Mouse (Mus musculus) right cerebral cortex, adult 2 months (tissue): ENCODE data around the gene Serpinb1a.
A peak's percentile ranks its signal among the peaks of the same experiment; 100 is the strongest.

Experiments used
- DNase-seq, 2 experiments: peaks; one replicate each; pipeline ENCODE4 v3.0.0; 2021 to 2022; ENCODE audit warnings: low spot score in 2 of 2

The Serpinb1a gene

DNA sequence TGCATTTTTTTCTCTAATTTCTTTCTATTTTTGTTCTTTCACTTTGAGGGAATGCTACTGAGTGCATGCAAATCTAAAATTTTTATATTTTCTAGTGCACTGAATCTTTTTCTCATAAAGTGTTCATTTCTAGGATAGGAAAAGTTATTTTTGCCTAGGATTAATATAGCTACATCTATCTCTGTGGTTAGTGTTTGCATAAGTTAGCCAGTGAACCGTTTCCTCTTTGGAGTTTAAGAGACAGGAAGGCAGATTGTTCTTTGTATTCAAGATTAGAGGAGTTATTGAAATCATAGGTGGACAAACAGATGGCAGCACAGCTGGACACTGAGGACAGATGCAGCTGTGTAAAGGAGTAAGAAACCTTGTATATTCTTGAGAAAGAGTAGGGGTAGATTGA, 11.7 kb downstream of the Serpinb1a start:
- DNase-seq, result no peak

GRCm38 (mm10) chr13:32834513-32834912, 16.5 kb downstream of the Serpinb1a start:
- DNase-seq, result no peak

DNA sequence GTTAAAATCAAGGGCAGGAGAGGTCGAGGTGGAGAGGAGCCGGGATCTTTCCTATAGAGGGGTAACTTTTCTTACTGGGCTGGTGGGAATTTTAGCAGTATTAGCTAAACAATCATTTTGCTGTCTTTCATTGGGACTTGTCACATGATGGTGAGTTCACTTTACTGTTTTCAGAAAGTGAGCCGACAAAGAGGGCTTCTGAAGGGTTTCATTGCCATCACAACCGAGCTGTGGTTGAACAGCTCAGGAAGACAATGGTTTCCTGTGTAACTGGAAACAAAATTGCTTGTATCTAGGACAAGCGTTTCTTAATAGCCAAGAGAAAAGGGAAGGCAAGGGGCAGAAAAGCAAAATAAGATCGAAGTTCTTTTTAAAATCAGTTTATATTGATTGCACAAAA, 17.7 kb downstream of the Serpinb1a start:
- no peak for DNase-seq

DNA sequence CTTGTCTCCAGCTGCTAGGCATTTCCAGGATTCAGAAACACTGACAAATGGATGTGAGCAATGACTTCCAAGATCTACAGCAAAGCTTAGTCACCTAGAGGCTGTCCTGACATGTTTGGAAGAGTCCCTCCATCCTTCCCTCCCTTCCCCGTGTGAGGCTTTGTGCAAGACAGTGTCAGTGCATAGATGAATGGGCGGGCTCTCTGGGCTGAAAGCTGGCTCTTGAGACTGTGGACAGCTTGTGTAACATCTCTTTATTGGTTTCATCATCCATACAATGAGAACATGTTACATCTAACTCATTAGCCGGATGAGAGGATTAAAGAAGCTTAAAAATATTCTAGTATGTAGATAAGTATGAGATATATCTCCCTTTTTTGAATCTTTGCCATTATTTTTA, 18.2 kb downstream of the Serpinb1a start:
- no peak for DNase-seq

GRCm38 (mm10) chr13:32831505-32832273, 19.3 kb downstream of the Serpinb1a start:
- no peak for DNase-seq

DNA sequence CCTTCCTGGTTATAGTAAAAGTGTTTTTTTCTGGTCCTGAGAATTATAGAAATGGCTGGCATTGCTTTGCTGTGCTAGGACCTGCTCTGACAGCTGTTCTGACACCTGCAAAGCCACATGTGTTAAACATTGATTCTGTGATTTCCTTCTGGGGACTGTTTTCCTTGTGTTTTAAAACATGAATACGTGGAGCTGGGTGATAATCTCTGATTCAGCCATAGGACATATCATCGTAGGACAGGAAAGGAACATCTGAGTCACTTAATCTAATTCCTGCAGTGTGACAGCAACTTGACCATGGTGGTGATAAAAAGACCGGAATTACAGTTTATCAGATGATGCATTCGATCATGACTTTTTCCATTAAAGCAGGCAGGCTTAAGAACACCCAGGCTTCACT, 22.1 kb downstream of the Serpinb1a start:
- no peak for DNase-seq

GRCm38 (mm10) chr13:32827951-32828350, 23.0 kb downstream of the Serpinb1a start:
- DNase-seq, result peak; percentile 58 to 60

GRCm38 (mm10) chr13:32827111-32827822, 23.7 kb downstream of the Serpinb1a start:
- no peak for DNase-seq

DNA sequence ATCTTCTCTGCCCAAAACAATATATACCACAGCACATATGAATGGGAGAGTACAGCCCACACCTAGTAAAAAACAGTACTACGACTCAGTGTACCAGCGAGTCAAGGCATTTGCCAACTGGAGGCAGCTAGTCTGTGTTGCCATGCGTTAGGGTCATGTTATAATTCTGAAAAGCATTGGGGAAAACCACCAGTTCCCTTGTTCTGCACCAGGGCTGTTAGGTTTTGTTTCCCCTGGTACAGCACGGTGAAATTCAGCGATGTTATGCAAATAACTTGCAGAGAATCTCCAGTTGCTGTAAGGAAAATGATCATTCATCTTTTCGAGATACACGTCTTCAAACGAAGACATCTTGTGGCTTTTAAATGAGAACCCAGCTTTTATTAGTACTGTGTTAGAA, 25.4 kb downstream of the Serpinb1a start:
- no peak for DNase-seq

DNA sequence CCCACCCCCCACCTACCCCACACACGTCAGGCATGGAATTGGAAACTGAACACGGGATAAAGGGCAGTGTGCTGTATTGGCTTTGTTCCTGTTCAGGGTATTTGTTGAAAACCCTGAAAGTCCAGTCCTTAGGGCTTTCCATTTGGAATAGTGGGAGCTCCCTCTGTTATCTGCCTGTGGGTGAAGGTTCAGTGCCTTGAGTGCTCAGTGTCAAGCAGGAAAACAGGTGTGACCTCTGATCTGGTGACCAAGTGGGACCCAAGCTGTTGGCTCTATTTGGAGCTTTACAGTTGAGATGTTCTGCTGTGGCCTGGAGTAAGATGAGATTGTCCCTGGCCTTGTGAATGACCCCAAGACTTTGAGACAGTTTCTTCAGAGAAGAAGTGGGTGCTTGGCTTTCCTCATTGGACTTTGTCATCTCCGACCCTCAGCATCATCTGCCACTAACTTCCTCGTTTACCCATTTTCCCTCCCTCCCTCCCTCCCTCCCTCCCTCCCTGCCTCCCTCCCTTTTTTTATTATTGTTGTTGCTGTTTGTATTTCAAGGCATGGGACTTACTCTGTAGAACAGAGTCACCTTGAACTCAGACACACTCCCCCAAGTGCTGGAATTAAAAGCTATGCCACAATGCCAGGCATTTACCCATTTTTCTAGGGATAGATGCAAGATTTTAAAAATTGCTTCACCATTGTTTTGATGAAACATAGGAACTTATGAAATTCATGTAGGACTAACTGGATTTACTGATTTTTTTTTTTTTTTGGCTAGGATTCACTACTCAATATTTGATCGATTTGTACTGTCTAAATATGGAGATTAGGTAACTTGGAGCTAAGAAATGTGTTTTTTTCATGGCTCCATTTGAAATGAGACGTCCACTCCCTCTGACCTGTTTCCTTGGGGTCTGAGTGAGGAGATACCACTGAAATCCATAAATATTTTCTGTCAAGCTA, 26.3 kb downstream of the Serpinb1a start:
- DNase-seq, result no peak

GRCm38 (mm10) chr13:32823126-32823525, 27.9 kb downstream of the Serpinb1a start:
- no peak for DNase-seq

DNA sequence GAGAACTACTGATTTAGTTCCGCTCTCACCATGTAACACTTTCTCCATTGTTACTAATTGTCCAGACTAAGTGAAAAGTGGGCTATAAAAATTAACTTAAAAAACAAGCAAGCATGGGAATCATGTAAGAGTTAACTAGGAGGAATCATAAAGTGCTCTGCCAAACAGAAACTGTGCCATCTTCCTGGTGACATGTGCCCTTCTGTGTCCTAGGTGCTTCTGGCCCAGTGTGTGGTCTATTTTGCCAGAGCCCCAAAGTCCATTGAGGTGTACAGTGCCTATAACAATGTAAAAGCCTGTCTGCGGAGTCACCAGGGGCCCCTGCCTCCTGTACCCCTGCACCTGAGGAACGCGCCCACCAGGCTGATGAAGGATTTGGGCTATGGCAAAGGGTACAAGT, 29.3 kb downstream of the Serpinb1a start:
- DNase-seq, result no peak

- DNase-seq, result no peak
Observed at GRCm38 (mm10) chr13:32819926-32820325, 31.1 kb downstream of the Serpinb1a start.

- DNase-seq, result no peak
Observed at GRCm38 (mm10) chr13:32819241-32819640, 31.7 kb downstream of the Serpinb1a start.

DNA sequence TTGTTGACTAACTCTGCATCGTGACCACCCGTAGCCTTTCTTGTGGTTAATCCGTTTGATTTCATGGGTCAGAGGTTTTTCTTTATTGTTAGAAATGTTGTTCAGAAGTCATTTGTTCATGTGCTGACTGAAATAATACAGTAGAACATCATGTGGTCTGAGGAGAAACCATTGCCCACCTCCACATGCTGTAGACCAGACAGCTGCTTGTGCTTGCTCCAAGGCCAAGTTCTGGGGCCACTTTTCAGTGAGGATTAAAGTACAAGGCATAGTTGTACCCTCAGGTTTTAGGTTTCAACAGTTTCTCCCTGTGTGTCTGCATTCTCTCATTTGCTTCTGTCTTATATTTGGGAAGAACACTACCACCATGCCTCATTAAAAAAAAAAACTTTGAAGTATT, 43.4 kb downstream of the Serpinb1a start:
- DNase-seq, result no peak

DNA sequence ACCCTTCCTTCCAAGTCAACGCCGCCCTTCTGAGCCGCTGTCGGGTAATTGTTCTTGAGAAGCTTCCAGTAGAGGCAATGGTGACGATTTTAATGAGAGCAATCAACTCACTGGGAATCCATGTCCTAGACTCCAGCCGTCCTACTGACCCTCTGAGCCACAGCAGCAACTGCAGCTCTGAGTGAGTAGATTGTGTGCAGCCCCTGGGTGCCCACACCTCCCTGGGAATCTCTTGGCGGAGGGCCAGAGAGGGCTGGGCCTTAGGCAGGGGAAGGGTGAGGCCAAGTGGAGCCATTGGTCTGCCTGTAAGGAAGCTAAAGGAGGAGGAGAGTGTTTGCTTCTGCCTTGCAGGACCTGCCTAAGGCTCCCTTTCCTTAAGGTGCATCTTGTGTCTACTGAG, 44.2 kb downstream of the Serpinb1a start:
- no peak for DNase-seq

- DNase-seq, result no peak
Observed at GRCm38 (mm10) chr13:32803701-32804345, 47.2 kb downstream of the Serpinb1a start.

DNA sequence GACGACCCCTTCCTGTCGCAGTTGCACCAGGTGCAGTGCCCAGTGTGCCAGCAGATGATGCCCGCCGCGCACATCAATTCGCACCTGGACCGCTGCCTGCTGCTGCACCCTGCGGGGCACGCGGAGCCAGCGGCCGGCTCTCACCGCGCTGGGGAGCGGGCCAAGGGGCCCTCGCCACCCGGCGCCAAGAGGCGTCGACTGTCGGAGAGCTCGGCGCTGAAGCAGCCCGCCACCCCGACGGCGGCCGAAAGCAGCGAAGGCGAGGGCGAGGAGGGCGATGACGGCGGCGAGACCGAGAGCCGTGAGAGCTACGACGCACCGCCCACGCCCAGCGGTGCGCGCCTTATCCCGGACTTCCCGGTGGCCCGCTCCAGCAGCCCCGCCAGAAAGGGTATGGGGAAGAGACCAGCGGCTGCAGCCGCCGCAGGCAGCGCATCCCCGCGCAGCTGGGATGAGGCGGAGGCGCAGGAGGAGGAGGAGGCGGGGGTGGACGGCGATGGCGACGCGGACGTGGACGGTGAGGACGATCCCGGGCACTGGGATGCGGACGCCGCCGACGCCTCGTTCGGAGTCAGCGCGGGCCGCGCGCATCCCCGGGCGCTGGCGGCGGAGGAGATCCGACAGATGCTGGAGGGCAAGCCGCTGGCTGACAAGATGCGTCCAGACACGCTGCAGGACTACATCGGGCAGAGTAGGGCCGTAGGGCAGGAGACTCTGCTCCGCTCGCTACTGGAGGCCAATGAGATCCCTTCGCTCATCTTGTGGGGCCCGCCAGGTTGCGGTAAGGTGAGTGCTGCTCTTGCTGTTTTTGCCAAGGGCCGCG, 48.5 kb downstream of the Serpinb1a start, which contains the start of gene D930007J09Rik:
D930007J09Rik (minus strand) TSS at position 591 of the 823 bp plus-strand sequence.
- DNase-seq, result peak; percentile 53 to 60

DNA sequence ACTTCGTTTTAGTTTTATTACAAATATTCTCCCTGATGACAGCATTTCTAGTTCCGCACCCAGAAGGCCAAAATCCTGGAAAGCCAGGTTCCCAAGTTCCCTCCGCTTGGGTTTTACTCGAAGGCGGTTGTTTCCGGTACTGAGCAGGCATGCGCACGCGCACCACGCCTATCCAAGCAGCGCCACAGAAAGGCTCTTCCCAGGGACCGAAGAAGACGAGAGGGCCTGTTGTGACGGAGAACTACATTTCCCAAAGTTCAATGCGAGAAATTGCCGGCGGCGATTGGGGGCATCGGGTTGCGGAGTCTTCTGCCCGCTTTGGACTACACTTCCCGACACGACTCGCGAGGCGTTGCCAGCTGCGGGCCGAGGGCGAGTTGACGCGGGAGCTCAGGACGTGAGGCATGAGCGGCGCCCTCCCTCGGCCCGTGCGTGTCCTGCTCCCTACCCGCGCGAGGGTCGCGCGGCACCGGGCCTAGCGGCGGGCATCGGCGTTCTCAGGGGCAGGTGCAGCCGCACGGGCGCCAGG, 49.2 kb downstream of the Serpinb1a start, which contains the start of gene Wrnip1:
Wrnip1 (plus strand) TSS at position 346 of the 529 bp plus-strand sequence.
- peak; percentile 96 to 99 for DNase-seq

GRCm38 (mm10) chr13:32800859-32801258, 50.1 kb downstream of the Serpinb1a start:
- no peak for DNase-seq
